Mouse (Mus musculus): Measurements from ENCODE around the gene Spz1. TPM values are rescaled to one million over a fixed set of nuclear protein-coding genes. Genes with fewer than 3 reads are reported as not detected.
A peak's percentile ranks its signal among the peaks of the same experiment; 100 is the strongest.

The Spz1 gene
- polyA plus RNA-seq, 1 experiment from 2014 or later: not detected

GRCm38 (mm10) chr13:92588704-92589103, 12.7 kb upstream of the Spz1 start:
- H3K27me3 ChIP-seq (ENCODE audit: control insufficient read depth, insufficient read depth, low read length): no peaks in the 10 kb centered on the region
- no peak overlapping the region; the same call in 1 of the 2 replicates for H3K27ac ChIP-seq (ENCODE audit: low read depth, low read length)
- no peaks in the 10 kb centered on the region for H3K36me3 ChIP-seq (ENCODE audit: control insufficient read depth, insufficient read depth, low read length)
- no peak overlapping the region for H3K4me3 ChIP-seq (ENCODE audit: low read length)
- no peak overlapping the region for H3K4me2 ChIP-seq (replicated peaks; ENCODE audit: low read depth, low read length)
- WGBS: 28% methylated on average over 3 of the region's 3 CpGs
- no peak for ATAC-seq (ENCODE audit: low FRiP score, low TSS enrichment)
- peaks cover 33% of the 10 kb centered on the region for H3K4me1 ChIP-seq (ENCODE audit: control insufficient read depth, insufficient read depth, low read length)
- H3K9me3 ChIP-seq (ENCODE audit: control insufficient read depth, low read length): no peaks in the 10 kb centered on the region
- no peak overlapping the region for H3K9ac ChIP-seq (ENCODE audit: low read depth, low read length)

GRCm38 (mm10) chr13:92584094-92584717, 8.2 kb upstream of the Spz1 start:
- Histone ChIP-seq H3K4me3 (ENCODE audit: low read length) (no peak overlapping the region), H3K9me3 (ENCODE audit: control insufficient read depth, low read length) (no peaks in the 10 kb centered on the region), H3K36me3 (ENCODE audit: control insufficient read depth, insufficient read depth, low read length) (no peaks in the 10 kb centered on the region), H3K27me3 (ENCODE audit: control insufficient read depth, insufficient read depth, low read length) (no peaks in the 10 kb centered on the region), H3K4me2 (replicated peaks; ENCODE audit: low read depth, low read length) (no peak overlapping the region), H3K9ac (ENCODE audit: low read depth, low read length) (no peak overlapping the region), H3K27ac (ENCODE audit: low read depth, low read length) (peak overlapping the region; percentile 74), H3K4me1 (ENCODE audit: control insufficient read depth, insufficient read depth, low read length) (peaks cover 20% of the 10 kb centered on the region)
- WGBS: 45% methylated on average over 8 of the region's 8 CpGs
- no peak; the same call in 1 of the 2 replicates for ATAC-seq (ENCODE audit: low FRiP score, low TSS enrichment)

GRCm38 (mm10) chr13:92580220-92581043, 4.5 kb upstream of the Spz1 start:
- Histone ChIP-seq H3K27me3 (ENCODE audit: control insufficient read depth, insufficient read depth, low read length) (no peaks in the 10 kb centered on the region), H3K4me1 (ENCODE audit: control insufficient read depth, insufficient read depth, low read length) (0 out of 2 replicates have a peak, but pooled peaks cover 8% of the 10 kb centered on the region), H3K36me3 (ENCODE audit: control insufficient read depth, insufficient read depth, low read length) (no peaks in the 10 kb centered on the region), H3K9me3 (ENCODE audit: control insufficient read depth, low read length) (no peaks in the 10 kb centered on the region), H3K9ac (ENCODE audit: low read depth, low read length) (no peak overlapping the region), H3K27ac (ENCODE audit: low read depth, low read length) (no peak overlapping the region), H3K4me3 (ENCODE audit: low read length) (no peak overlapping the region), H3K4me2 (replicated peaks; ENCODE audit: low read depth, low read length) (no peak overlapping the region)
- WGBS: 30% methylated on average over 10 of the region's 10 CpGs
- ATAC-seq (ENCODE audit: low FRiP score, low TSS enrichment): peak; percentile 42; the same call in 1 of the 2 replicates

- no peak overlapping the region for H3K27ac ChIP-seq (ENCODE audit: low read depth, low read length)
- no peak overlapping the region for H3K9ac ChIP-seq (ENCODE audit: low read depth, low read length)
- 73% methylated on average over 4 of the region's 4 CpGs for WGBS
- 0 out of 2 replicates have a peak, but pooled peaks cover under 1% of the 10 kb centered on the region for H3K4me1 ChIP-seq (ENCODE audit: control insufficient read depth, insufficient read depth, low read length)
- no peak overlapping the region for H3K4me3 ChIP-seq (ENCODE audit: low read length)
- H3K4me2 ChIP-seq (replicated peaks; ENCODE audit: low read depth, low read length): no peak overlapping the region
- no peaks in the 10 kb centered on the region for H3K27me3 ChIP-seq (ENCODE audit: control insufficient read depth, insufficient read depth, low read length)
- no peaks in the 10 kb centered on the region for H3K36me3 ChIP-seq (ENCODE audit: control insufficient read depth, insufficient read depth, low read length)
- ATAC-seq (ENCODE audit: low FRiP score, low TSS enrichment): no peak
- no peaks in the 10 kb centered on the region for H3K9me3 ChIP-seq (ENCODE audit: control insufficient read depth, low read length)
Observed at GRCm38 (mm10) chr13:92578210-92578609, 2.2 kb upstream of the Spz1 start.

- H3K9ac ChIP-seq (ENCODE audit: low read depth, low read length): no peak overlapping the region
- H3K9me3 ChIP-seq (ENCODE audit: control insufficient read depth, low read length): no peaks in the 10 kb centered on the region
- H3K27ac ChIP-seq (ENCODE audit: low read depth, low read length): no peak overlapping the region
- ATAC-seq (ENCODE audit: low FRiP score, low TSS enrichment): no peak
- no peaks in the 10 kb centered on the region for H3K27me3 ChIP-seq (ENCODE audit: control insufficient read depth, insufficient read depth, low read length)
- no peak overlapping the region for H3K4me3 ChIP-seq (ENCODE audit: low read length)
- no peaks in the 10 kb centered on the region for H3K36me3 ChIP-seq (ENCODE audit: control insufficient read depth, insufficient read depth, low read length)
- no peak overlapping the region for H3K4me2 ChIP-seq (replicated peaks; ENCODE audit: low read depth, low read length)
- H3K4me1 ChIP-seq (ENCODE audit: control insufficient read depth, insufficient read depth, low read length): no peaks in the 10 kb centered on the region
- WGBS: 82% methylated on average over 6 of the region's 6 CpGs
Observed at GRCm38 (mm10) chr13:92576688-92577087, 716 bp upstream of the Spz1 start.

DNA sequence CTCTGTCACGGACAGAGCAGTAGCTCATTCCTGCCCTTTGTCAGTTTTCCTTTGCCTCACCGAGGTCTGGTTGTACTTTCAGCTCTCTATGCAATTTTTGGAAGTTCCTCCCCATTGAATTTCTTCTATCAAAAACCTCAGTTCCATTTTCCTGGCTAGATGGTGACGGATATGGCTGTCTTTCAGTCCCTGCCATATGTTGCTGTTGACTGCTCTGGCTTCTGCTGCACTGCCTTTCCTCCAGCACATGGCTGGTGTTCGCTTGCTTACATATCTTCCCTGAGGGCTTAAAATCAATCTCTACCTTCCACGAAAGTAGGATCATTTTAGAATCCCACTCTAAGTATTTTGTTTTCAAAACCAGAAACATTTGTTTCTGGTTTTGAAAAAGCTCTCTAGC, 16.5 kb downstream of the Spz1 start:
- H3K27me3 ChIP-seq (ENCODE audit: control insufficient read depth, insufficient read depth, low read length): no peaks in the 10 kb centered on the region
- no peak overlapping the region for H3K4me3 ChIP-seq (ENCODE audit: low read length)
- no peak overlapping the region for H3K4me2 ChIP-seq (replicated peaks; ENCODE audit: low read depth, low read length)
- no peak for ATAC-seq (ENCODE audit: low FRiP score, low TSS enrichment)
- no peaks in the 10 kb centered on the region for H3K4me1 ChIP-seq (ENCODE audit: control insufficient read depth, insufficient read depth, low read length)
- H3K36me3 ChIP-seq (ENCODE audit: control insufficient read depth, insufficient read depth, low read length): no peaks in the 10 kb centered on the region
- no peaks in the 10 kb centered on the region for H3K9me3 ChIP-seq (ENCODE audit: control insufficient read depth, low read length)
- no peak overlapping the region for H3K9ac ChIP-seq (ENCODE audit: low read depth, low read length)
- WGBS: 70% methylated on average over 5 of the region's 5 CpGs
- no peak overlapping the region for H3K27ac ChIP-seq (ENCODE audit: low read depth, low read length)

GRCm38 (mm10) chr13:92557229-92557628, 18.7 kb downstream of the Spz1 start:
- H3K9me3 ChIP-seq (ENCODE audit: control insufficient read depth, low read length): no peaks in the 10 kb centered on the region; the same call in 1 of the 2 replicates
- no peaks in the 10 kb centered on the region for H3K4me1 ChIP-seq (ENCODE audit: control insufficient read depth, insufficient read depth, low read length)
- no peaks in the 10 kb centered on the region for H3K36me3 ChIP-seq (ENCODE audit: control insufficient read depth, insufficient read depth, low read length)
- no peak overlapping the region for H3K9ac ChIP-seq (ENCODE audit: low read depth, low read length)
- no peaks in the 10 kb centered on the region for H3K27me3 ChIP-seq (ENCODE audit: control insufficient read depth, insufficient read depth, low read length)
- no peak overlapping the region for H3K27ac ChIP-seq (ENCODE audit: low read depth, low read length)
- no peak overlapping the region for H3K4me3 ChIP-seq (ENCODE audit: low read length)
- WGBS: 52% methylated on average over 2 of the region's 2 CpGs
- no peak for ATAC-seq (ENCODE audit: low FRiP score, low TSS enrichment)
- H3K4me2 ChIP-seq (replicated peaks; ENCODE audit: low read depth, low read length): no peak overlapping the region

DNA sequence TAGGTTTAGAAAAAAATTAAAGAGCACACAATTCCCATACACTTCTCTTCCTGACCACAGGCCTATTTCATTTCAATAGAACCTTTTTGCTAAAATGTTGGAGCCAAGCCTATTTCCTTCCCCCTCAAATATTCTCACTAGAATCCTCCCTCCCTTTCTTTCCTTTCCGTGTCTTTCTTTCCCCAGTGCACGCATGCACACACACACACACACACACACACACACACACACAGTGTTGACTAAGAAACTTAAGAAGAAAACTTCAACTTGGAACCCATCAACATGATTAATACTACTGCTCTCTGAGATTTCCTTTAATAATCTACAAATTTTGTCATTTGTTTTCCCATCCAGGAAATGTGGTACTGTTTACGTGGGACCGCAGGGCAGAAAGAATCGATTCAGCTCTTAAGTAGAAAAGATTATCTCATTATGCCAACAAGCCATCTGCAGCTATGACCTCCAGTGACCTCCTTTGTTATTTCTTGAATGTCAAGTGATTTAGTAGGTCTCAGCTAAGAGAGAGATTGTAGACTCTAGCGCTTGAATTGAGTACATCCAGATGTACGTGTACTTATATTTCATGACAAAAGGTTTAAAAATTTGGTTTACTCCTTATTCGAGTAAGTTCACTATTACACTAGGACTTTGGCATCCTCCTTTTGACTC, 19.4 kb downstream of the Spz1 start:
- no peak overlapping the region for H3K27ac ChIP-seq (ENCODE audit: low read depth, low read length)
- WGBS: 21% methylated on average over 8 of the region's 8 CpGs
- no peak overlapping the region for H3K4me3 ChIP-seq (ENCODE audit: low read length)
- H3K4me1 ChIP-seq (ENCODE audit: control insufficient read depth, insufficient read depth, low read length): no peaks in the 10 kb centered on the region
- H3K27me3 ChIP-seq (ENCODE audit: control insufficient read depth, insufficient read depth, low read length): no peaks in the 10 kb centered on the region
- H3K9me3 ChIP-seq (ENCODE audit: control insufficient read depth, low read length): peaks cover 5% of the 10 kb centered on the region
- no peak overlapping the region for H3K9ac ChIP-seq (ENCODE audit: low read depth, low read length)
- ATAC-seq (ENCODE audit: low FRiP score, low TSS enrichment): peak; percentile 72; the same call in 1 of the 2 replicates
- no peak overlapping the region for H3K4me2 ChIP-seq (replicated peaks; ENCODE audit: low read depth, low read length)
- H3K36me3 ChIP-seq (ENCODE audit: control insufficient read depth, insufficient read depth, low read length): no peaks in the 10 kb centered on the region

GRCm38 (mm10) chr13:92547093-92547492, 28.9 kb downstream of the Spz1 start:
- H3K36me3 ChIP-seq (ENCODE audit: control insufficient read depth, insufficient read depth, low read length): no peaks in the 10 kb centered on the region
- H3K27ac ChIP-seq (ENCODE audit: low read depth, low read length): no peak overlapping the region
- no peak overlapping the region for H3K4me2 ChIP-seq (replicated peaks; ENCODE audit: low read depth, low read length)
- H3K4me3 ChIP-seq (ENCODE audit: low read length): no peak overlapping the region
- H3K9ac ChIP-seq (ENCODE audit: low read depth, low read length): no peak overlapping the region
- WGBS: 82% methylated on average over 4 of the region's 4 CpGs
- no peak for ATAC-seq (ENCODE audit: low FRiP score, low TSS enrichment)
- no peaks in the 10 kb centered on the region for H3K27me3 ChIP-seq (ENCODE audit: control insufficient read depth, insufficient read depth, low read length)
- H3K4me1 ChIP-seq (ENCODE audit: control insufficient read depth, insufficient read depth, low read length): no peaks in the 10 kb centered on the region
- peaks cover 21% of the 10 kb centered on the region for H3K9me3 ChIP-seq (ENCODE audit: control insufficient read depth, low read length)
